Mouse (Mus musculus): ENCODE data around the gene Zyg11b. TPM values are rescaled to one million over a fixed set of nuclear protein-coding genes. Genes with fewer than 3 reads are reported as not detected.

The Zyg11b gene
- total and polyA plus RNA-seq, 2 experiments = 5.8 to 28.8 TPM

GRCm38 (mm10) chr4:108233654-108234053 lies 67.2 kb downstream of the Zyg11b start:
- DNase-seq (ENCODE audit: extremely low read depth, low read depth, low spot score) = peak; percentile 99
- H3K27ac ChIP-seq (replicated peaks; ENCODE audit: insufficient read depth, low read depth, low read length) = peak overlapping the region; percentile 99
- H3K27me3 ChIP-seq (ENCODE audit: control insufficient read depth, insufficient read depth, low read length) = no peaks in the 10 kb centered on the region
- peaks cover 36% of the 10 kb centered on the region for H3K36me3 ChIP-seq (ENCODE audit: control insufficient read depth, insufficient read depth, low read length)
- 20% methylated on average over 3 of the region's 3 CpGs for WGBS
- TF ChIP-seq POLR2A (IDR thresholded peaks at IDR 0.05; ENCODE audit: extremely low read depth, insufficient read depth, low read length) = no peak
- no peak for TF ChIP-seq CTCF (IDR thresholded peaks at IDR 0.05; ENCODE audit: low read depth, low read length)
- peaks cover 12% of the 10 kb centered on the region for H3K4me1 ChIP-seq (ENCODE audit: control insufficient read depth, insufficient read depth, low read length)
- H3K4me3 ChIP-seq (ENCODE audit: insufficient read depth, low read depth, low read length) = no peak overlapping the region
- H3K9ac ChIP-seq (ENCODE audit: low read depth, low read length) = no peak overlapping the region
- no peaks in the 10 kb centered on the region for H3K79me2 ChIP-seq (ENCODE audit: control insufficient read depth, insufficient read depth, low read length)

- 17% methylated on average over 3 of the region's 3 CpGs for WGBS
- DNase-seq (ENCODE audit: extremely low read depth, low read depth, low spot score) = peak; percentile 99
- peak overlapping the region; percentile 100 for H3K27ac ChIP-seq (replicated peaks; ENCODE audit: insufficient read depth, low read depth, low read length)
Measured at GRCm38 (mm10) chr4:108225341-108225872, 75.5 kb downstream of the Zyg11b start.

GRCm38 (mm10) chr4:108222507-108222906 lies 78.4 kb downstream of the Zyg11b start:
- WGBS = 93% methylated on average over 5 of the region's 5 CpGs
- H3K36me3 ChIP-seq (ENCODE audit: control insufficient read depth, insufficient read depth, low read length) = no peaks in the 10 kb centered on the region
- no peak overlapping the region for H3K27ac ChIP-seq (replicated peaks; ENCODE audit: insufficient read depth, low read depth, low read length)
- DNase-seq (ENCODE audit: extremely low read depth, low read depth, low spot score) = no peak
- no peaks in the 10 kb centered on the region for H3K27me3 ChIP-seq (ENCODE audit: control insufficient read depth, insufficient read depth, low read length)
- peaks cover 27% of the 10 kb centered on the region for H3K4me1 ChIP-seq (ENCODE audit: control insufficient read depth, insufficient read depth, low read length)
- H3K79me2 ChIP-seq (ENCODE audit: control insufficient read depth, insufficient read depth, low read length) = no peaks in the 10 kb centered on the region
- H3K4me3 ChIP-seq (ENCODE audit: insufficient read depth, low read depth, low read length) = no peak overlapping the region
- no peak overlapping the region for H3K9ac ChIP-seq (ENCODE audit: low read depth, low read length)
- TF ChIP-seq CTCF (IDR thresholded peaks at IDR 0.05; ENCODE audit: low read depth, low read length) (no peak), POLR2A (IDR thresholded peaks at IDR 0.05; ENCODE audit: extremely low read depth, insufficient read depth, low read length) (no peak)

More at GRCm38 (mm10) chr4:108225341-108225872, 75.5 kb downstream of the Zyg11b start:
- 0 out of 2 replicates have a peak, but pooled peaks cover 2% of the 10 kb centered on the region for H3K36me3 ChIP-seq (ENCODE audit: control insufficient read depth, insufficient read depth, low read length)
- peak overlapping the region; percentile 22 for H3K4me3 ChIP-seq (ENCODE audit: insufficient read depth, low read depth, low read length)
- peaks cover 23% of the 10 kb centered on the region for H3K4me1 ChIP-seq (ENCODE audit: control insufficient read depth, insufficient read depth, low read length)
- TF ChIP-seq CTCF (IDR thresholded peaks at IDR 0.05; ENCODE audit: low read depth, low read length) (no peak), POLR2A (IDR thresholded peaks at IDR 0.05; ENCODE audit: extremely low read depth, insufficient read depth, low read length) (no peak)
- H3K9ac ChIP-seq (ENCODE audit: low read depth, low read length) = peak overlapping the region; percentile 77
- H3K79me2 ChIP-seq (ENCODE audit: control insufficient read depth, insufficient read depth, low read length) = no peaks in the 10 kb centered on the region
- H3K27me3 ChIP-seq (ENCODE audit: control insufficient read depth, insufficient read depth, low read length) = no peaks in the 10 kb centered on the region

- DNase-seq (ENCODE audit: extremely low read depth, low read depth, low spot score) = no peak
- H3K9ac ChIP-seq (ENCODE audit: low read depth, low read length) = no peak overlapping the region; the same call in 1 of the 2 replicates
- peaks cover 12% of the 10 kb centered on the region; the same call in 1 of the 2 replicates for H3K79me2 ChIP-seq (ENCODE audit: control insufficient read depth, insufficient read depth, low read length)
- 55% methylated on average over 9 of the region's 9 CpGs for WGBS
- no peaks in the 10 kb centered on the region for H3K27me3 ChIP-seq (ENCODE audit: control insufficient read depth, insufficient read depth, low read length)
- H3K36me3 ChIP-seq (ENCODE audit: control insufficient read depth, insufficient read depth, low read length) = no peaks in the 10 kb centered on the region
- peak overlapping the region; percentile 37 for H3K27ac ChIP-seq (replicated peaks; ENCODE audit: insufficient read depth, low read depth, low read length)
- peaks cover 13% of the 10 kb centered on the region for H3K4me1 ChIP-seq (ENCODE audit: control insufficient read depth, insufficient read depth, low read length)
- TF ChIP-seq POLR2A (IDR thresholded peaks at IDR 0.05; ENCODE audit: extremely low read depth, insufficient read depth, low read length) (no peak), CTCF (IDR thresholded peaks at IDR 0.05; ENCODE audit: low read depth, low read length) (no peak)
- H3K4me3 ChIP-seq (ENCODE audit: insufficient read depth, low read depth, low read length) = no peak overlapping the region
Measured at GRCm38 (mm10) chr4:108219019-108219418, 81.9 kb downstream of the Zyg11b start.

- Histone ChIP-seq H3K27ac (replicated peaks; ENCODE audit: insufficient read depth, low read depth, low read length) (peak within 1 kb of the TSS; percentile 64), H3K4me3 (ENCODE audit: insufficient read depth, low read depth, low read length) (peak within 1 kb of the TSS; percentile 78), H3K9ac (ENCODE audit: low read depth, low read length) (peak within 1 kb of the TSS; percentile 94), H3K27me3 (ENCODE audit: control insufficient read depth, insufficient read depth, low read length) (no peaks in the 10 kb centered on the region), H3K79me2 (ENCODE audit: control insufficient read depth, insufficient read depth, low read length) (peaks cover 12% of the 10 kb centered on the region; the same call in 1 of the 2 replicates), H3K4me1 (ENCODE audit: control insufficient read depth, insufficient read depth, low read length) (peaks cover 13% of the 10 kb centered on the region), H3K36me3 (ENCODE audit: control insufficient read depth, insufficient read depth, low read length) (no peaks in the 10 kb centered on the region)
- WGBS = 2% methylated on average over 80 of the region's 107 CpGs
- TF ChIP-seq POLR2A (IDR thresholded peaks at IDR 0.05; ENCODE audit: extremely low read depth, insufficient read depth, low read length) = peak; percentile 60; the same call in 1 of the 2 replicates
- no peak for TF ChIP-seq CTCF (IDR thresholded peaks at IDR 0.05; ENCODE audit: low read depth, low read length)
- peak; percentile 56 for DNase-seq (ENCODE audit: extremely low read depth, low read depth, low spot score)
Measured at GRCm38 (mm10) chr4:108217332-108218179, 83.3 kb downstream of the Zyg11b start, which contains the start of gene Zyg11a. Gene Zyg11a (minus strand): TSS chr4:108218048.
